Mouse (Mus musculus) heart, postnatal 0 days (tissue): ENCODE measurements around the gene Arl4c.

Source experiments
- CTCF ChIP-seq: IDR thresholded peaks from 2 replicates; pipeline ENCODE4 v1.5.1; 2016; ENCODE audit warnings: antibody characterized with exemption, control low read depth, low read depth
- EP300 ChIP-seq: IDR thresholded peaks from 2 replicates; pipeline ENCODE4 v1.6.1; 2016; ENCODE audit warnings: antibody characterized with exemption, low read depth

DNA sequence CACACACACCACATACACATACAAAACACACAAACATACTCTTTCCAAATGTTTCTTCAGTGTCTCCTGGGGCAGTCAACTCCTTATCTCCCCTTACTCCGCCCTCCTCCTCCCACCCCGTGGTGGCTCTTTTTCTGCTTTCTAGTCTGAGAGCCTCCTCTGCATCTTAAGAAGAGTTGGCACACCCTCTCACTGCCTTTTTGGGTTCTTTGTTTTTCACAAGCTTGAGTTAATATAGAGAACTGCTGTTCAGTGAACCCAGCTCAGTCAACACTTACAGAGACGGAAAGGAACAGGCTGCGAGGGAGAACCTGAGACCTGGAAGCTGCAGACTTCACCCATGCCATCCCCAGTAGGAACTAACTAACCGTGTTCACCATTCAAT lies 45.9 kb downstream of the Arl4c start:
- TF ChIP-seq CTCF (no peak), EP300 (no peak)
